Mouse (Mus musculus): ENCODE data around the gene Armc3. TPM values are rescaled to one million over a fixed set of nuclear protein-coding genes. Genes with fewer than 3 reads are reported as not detected.

Gene Armc3
- total and polyA plus RNA-seq, 3 experiments: 0.07 to 0.31 TPM; not detected in 1

GRCm38 (mm10) chr2:19156176-19156575, 42.9 kb upstream of the Armc3 start:
- peak; percentile 50 for DNase-seq (ENCODE audit: low read depth, low spot score)
- Histone ChIP-seq H3K27me3 (ENCODE audit: control insufficient read depth in 1 of 2, insufficient read depth in 2 of 2, low read length in 2 of 2) (no peaks in the 10 kb centered on the region; a peak in 1 of 4 replicates), H3K9ac (ENCODE audit: control insufficient read depth, low read depth, low read length, poor library complexity, severe bottlenecking) (no peak overlapping the region), H3K4me3 (ENCODE audit: control insufficient read depth in 1 of 2, insufficient read depth in 1 of 2, low read depth in 2 of 2, low read length in 2 of 2) (no peak overlapping the region), H3K4me1 (ENCODE audit: control insufficient read depth in 1 of 2, insufficient read depth in 2 of 2, low read length in 2 of 2) (no peaks in the 10 kb centered on the region), H3K36me3 (ENCODE audit: control insufficient read depth in 1 of 2, insufficient read depth in 2 of 2, low read length in 2 of 2) (no peaks in the 10 kb centered on the region), H3K79me2 (ENCODE audit: control insufficient read depth, insufficient read depth, low read length, poor library complexity) (no peaks in the 10 kb centered on the region), H3K27ac (ENCODE audit: control insufficient read depth, low read depth, low read length) (no peak overlapping the region), H3K9me3 (replicated peaks; ENCODE audit: insufficient read depth, low read length) (no peaks in the 10 kb centered on the region)
- TF ChIP-seq E2F4 (IDR thresholded peaks at IDR 0.05; ENCODE audit: borderline replicate concordance, low read depth, low read length) (no peak), SMC3 (IDR thresholded peaks at IDR 0.05; ENCODE audit: low read depth, low read length) (peak; percentile 71), NRF1 (IDR thresholded peaks at IDR 0.05; ENCODE audit: insufficient read depth, low read depth, low read length, poor library complexity, severe bottlenecking) (no peak), RAD21 (IDR thresholded peaks at IDR 0.05; ENCODE audit: low read depth, low read length) (peak; percentile 72), HCFC1 (IDR thresholded peaks at IDR 0.05; ENCODE audit: low read depth, low read length) (no peak), GABPA (IDR thresholded peaks at IDR 0.05; ENCODE audit: low read depth, low read length) (no peak), CHD1 (IDR thresholded peaks at IDR 0.05; ENCODE audit: low read depth, low read length) (no peak), CTCF (IDR thresholded peaks at IDR 0.05 in 2 of 3, conservative IDR thresholded peaks at IDR 0.05 in 1 of 3; ENCODE audit: control insufficient read depth in 1 of 3, insufficient read depth in 1 of 3, low read depth in 2 of 3, low read length in 3 of 3, poor library complexity in 1 of 3, severe bottlenecking in 1 of 3) (peak; percentile 51 to 63 (median 62); a peak in 5 of 6 replicates), ZC3H11A (IDR thresholded peaks at IDR 0.05; ENCODE audit: low read depth, low read length) (peak; percentile 59)

GRCm38 (mm10) chr2:19159539-19159938, 39.6 kb upstream of the Armc3 start:
- no peak overlapping the region for H3K4me3 ChIP-seq (ENCODE audit: control insufficient read depth in 1 of 2, insufficient read depth in 1 of 2, low read depth in 2 of 2, low read length in 2 of 2)
- no peak for TF ChIP-seq MYC (IDR thresholded peaks at IDR 0.05; ENCODE audit: low read depth, low read length)
- no peak for TF ChIP-seq CHD1 (IDR thresholded peaks at IDR 0.05; ENCODE audit: low read depth, low read length)
- no peak for TF ChIP-seq KAT2A (conservative IDR thresholded peaks at IDR 0.05; ENCODE audit: low read depth, low read length)
- TF ChIP-seq CTCF (IDR thresholded peaks at IDR 0.05 in 2 of 3, conservative IDR thresholded peaks at IDR 0.05 in 1 of 3; ENCODE audit: control insufficient read depth in 1 of 3, insufficient read depth in 1 of 3, low read depth in 2 of 3, low read length in 3 of 3, poor library complexity in 1 of 3, severe bottlenecking in 1 of 3): no peak
- no peaks in the 10 kb centered on the region for H3K36me3 ChIP-seq (ENCODE audit: control insufficient read depth in 1 of 2, insufficient read depth in 2 of 2, low read length in 2 of 2)
- H3K9ac ChIP-seq (ENCODE audit: control insufficient read depth, low read depth, low read length, poor library complexity, severe bottlenecking): no peak overlapping the region
- no peaks in the 10 kb centered on the region for H3K9me3 ChIP-seq (replicated peaks; ENCODE audit: insufficient read depth, low read length)
- no peaks in the 10 kb centered on the region for H3K79me2 ChIP-seq (ENCODE audit: control insufficient read depth, insufficient read depth, low read length, poor library complexity)
- DNase-seq (ENCODE audit: low read depth, low spot score): no peak
- no peaks in the 10 kb centered on the region; a peak in 1 of 4 replicates for H3K27me3 ChIP-seq (ENCODE audit: control insufficient read depth in 1 of 2, insufficient read depth in 2 of 2, low read length in 2 of 2)
- H3K27ac ChIP-seq (ENCODE audit: control insufficient read depth, low read depth, low read length): no peak overlapping the region
- H3K4me1 ChIP-seq (ENCODE audit: control insufficient read depth in 1 of 2, insufficient read depth in 2 of 2, low read length in 2 of 2): no peaks in the 10 kb centered on the region

- Histone ChIP-seq H3K27ac (ENCODE audit: control insufficient read depth, low read depth, low read length) (no peak overlapping the region), H3K9ac (ENCODE audit: control insufficient read depth, low read depth, low read length, poor library complexity, severe bottlenecking) (no peak overlapping the region), H3K9me3 (replicated peaks; ENCODE audit: insufficient read depth, low read length) (no peaks in the 10 kb centered on the region), H3K27me3 (ENCODE audit: control insufficient read depth in 1 of 2, insufficient read depth in 2 of 2, low read length in 2 of 2) (no peaks in the 10 kb centered on the region; a peak in 2 of 4 replicates), H3K4me1 (ENCODE audit: control insufficient read depth in 1 of 2, insufficient read depth in 2 of 2, low read length in 2 of 2) (no peaks in the 10 kb centered on the region), H3K36me3 (ENCODE audit: control insufficient read depth in 1 of 2, insufficient read depth in 2 of 2, low read length in 2 of 2) (no peaks in the 10 kb centered on the region), H3K4me3 (ENCODE audit: control insufficient read depth in 1 of 2, insufficient read depth in 1 of 2, low read depth in 2 of 2, low read length in 2 of 2) (no peak overlapping the region), H3K79me2 (ENCODE audit: control insufficient read depth, insufficient read depth, low read length, poor library complexity) (no peaks in the 10 kb centered on the region)
- TF ChIP-seq KAT2A (conservative IDR thresholded peaks at IDR 0.05; ENCODE audit: low read depth, low read length): no peak
- TF ChIP-seq SIN3A (IDR thresholded peaks at IDR 0.05; ENCODE audit: low read length): no peak
- TF ChIP-seq UBTF (IDR thresholded peaks at IDR 0.05; ENCODE audit: borderline replicate concordance, insufficient read depth, low read depth, low read length): no peak
- no peak for TF ChIP-seq ZC3H11A (IDR thresholded peaks at IDR 0.05; ENCODE audit: low read depth, low read length)
- TF ChIP-seq MYC (IDR thresholded peaks at IDR 0.05; ENCODE audit: low read depth, low read length): no peak
- no peak for TF ChIP-seq HCFC1 (IDR thresholded peaks at IDR 0.05; ENCODE audit: low read depth, low read length)
- TF ChIP-seq GABPA (IDR thresholded peaks at IDR 0.05; ENCODE audit: low read depth, low read length): no peak
- no peak for TF ChIP-seq MEF2A (IDR thresholded peaks at IDR 0.05; ENCODE audit: extremely low read depth, insufficient replicate concordance, low read depth, low read length, poor library complexity, severe bottlenecking)
- no peak for TF ChIP-seq MAFK (IDR thresholded peaks at IDR 0.05; ENCODE audit: borderline replicate concordance, low read depth, low read length)
- TF ChIP-seq POLR2A (IDR thresholded peaks at IDR 0.05; ENCODE audit: control insufficient read depth in 1 of 2, insufficient read depth in 1 of 2, low read depth in 1 of 2, low read length in 2 of 2, poor library complexity in 1 of 2): no peak
- no peak for TF ChIP-seq USF2 (IDR thresholded peaks at IDR 0.05; ENCODE audit: borderline replicate concordance in 1 of 2, insufficient read depth in 1 of 2, low read depth in 1 of 2, low read length in 2 of 2)
- TF ChIP-seq TBP (IDR thresholded peaks at IDR 0.05; ENCODE audit: low read depth, low read length): no peak
- no peak for TF ChIP-seq POLR2AphosphoS2 (IDR thresholded peaks at IDR 0.05; ENCODE audit: low read length)
- no peak for TF ChIP-seq JUND (IDR thresholded peaks at IDR 0.05; ENCODE audit: low read depth, low read length)
- no peak for TF ChIP-seq CHD2 (IDR thresholded peaks at IDR 0.05; ENCODE audit: low read length)
- TF ChIP-seq TCF12 (IDR thresholded peaks at IDR 0.05; ENCODE audit: low read depth, low read length): no peak
- DNase-seq (ENCODE audit: low read depth, low spot score): no peak
Measured at GRCm38 (mm10) chr2:19160368-19161114, 38.6 kb upstream of the Armc3 start.

All from MEL (cell line).